Mouse (Mus musculus): Measurements from ENCODE around the gene A4galt.

DNA sequence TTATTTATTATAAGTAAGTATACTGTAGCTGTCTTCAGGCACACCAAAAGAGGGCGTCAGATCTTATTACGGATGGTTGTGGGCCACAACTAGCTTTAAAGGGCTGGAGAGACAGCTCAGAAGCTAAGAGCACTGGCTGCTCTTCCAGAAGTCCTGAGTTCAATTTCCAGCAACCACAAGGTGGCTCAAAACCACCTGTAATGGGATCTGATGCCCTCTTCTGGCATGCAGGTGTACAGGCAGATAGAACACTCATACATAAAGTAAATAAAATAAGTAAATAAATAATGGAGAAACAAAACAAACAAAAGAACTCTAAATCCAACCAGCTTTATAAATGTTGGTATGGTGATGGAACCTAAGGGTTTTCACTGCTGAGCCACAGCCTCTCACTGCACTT lies 47.2 kb upstream of the A4galt start:
- TF ChIP-seq POLR2AphosphoS2 (IDR thresholded peaks at IDR 0.05; ENCODE audit: low read length): no peak
- no peak for TF ChIP-seq MAX (IDR thresholded peaks at IDR 0.05; ENCODE audit: low read length)
- no peak for TF ChIP-seq POLR2A (IDR thresholded peaks at IDR 0.05; ENCODE audit: control insufficient read depth in 1 of 2, insufficient read depth in 1 of 2, low read depth in 1 of 2, low read length in 2 of 2, poor library complexity in 1 of 2)
- peak; percentile 41 for TF ChIP-seq SMC3 (IDR thresholded peaks at IDR 0.05; ENCODE audit: low read depth, low read length)
- no peak for TF ChIP-seq POLR2AphosphoS5 (IDR thresholded peaks at IDR 0.05; ENCODE audit: borderline replicate concordance, low read depth, low read length)
- peak in 2 of 3 experiments; percentile 6 to 54; a peak in 2 of 6 replicates for TF ChIP-seq CTCF (IDR thresholded peaks at IDR 0.05 in 2 of 3, conservative IDR thresholded peaks at IDR 0.05 in 1 of 3; ENCODE audit: control insufficient read depth in 1 of 3, insufficient read depth in 1 of 3, low read depth in 2 of 3, low read length in 3 of 3, poor library complexity in 1 of 3, severe bottlenecking in 1 of 3)
- no peak for TF ChIP-seq USF2 (IDR thresholded peaks at IDR 0.05; ENCODE audit: borderline replicate concordance in 1 of 2, insufficient read depth in 1 of 2, low read depth in 1 of 2, low read length in 2 of 2)
- no peak for TF ChIP-seq BHLHE40 (IDR thresholded peaks at IDR 0.05; ENCODE audit: borderline replicate concordance, low read depth, low read length)
- no peak for TF ChIP-seq UBTF (IDR thresholded peaks at IDR 0.05; ENCODE audit: borderline replicate concordance, insufficient read depth, low read depth, low read length)
- no peak for TF ChIP-seq MAZ (IDR thresholded peaks at IDR 0.05; ENCODE audit: low read depth, low read length)
- no peak for TF ChIP-seq KAT2A (conservative IDR thresholded peaks at IDR 0.05; ENCODE audit: low read depth, low read length)
- no peak for TF ChIP-seq TAL1 (IDR thresholded peaks at IDR 0.05; ENCODE audit: low read length)
- no peak for TF ChIP-seq E2F4 (IDR thresholded peaks at IDR 0.05; ENCODE audit: borderline replicate concordance, low read depth, low read length)

All from MEL (cell line).